Mouse (Mus musculus): Measurements from ENCODE around the gene Immp1l. TPM values are rescaled to one million over a fixed set of nuclear protein-coding genes. Genes with fewer than 3 reads are reported as not detected.

Gene Immp1l
- polyA plus RNA-seq, 1 experiment from 2014 or later: 109 TPM

DNA sequence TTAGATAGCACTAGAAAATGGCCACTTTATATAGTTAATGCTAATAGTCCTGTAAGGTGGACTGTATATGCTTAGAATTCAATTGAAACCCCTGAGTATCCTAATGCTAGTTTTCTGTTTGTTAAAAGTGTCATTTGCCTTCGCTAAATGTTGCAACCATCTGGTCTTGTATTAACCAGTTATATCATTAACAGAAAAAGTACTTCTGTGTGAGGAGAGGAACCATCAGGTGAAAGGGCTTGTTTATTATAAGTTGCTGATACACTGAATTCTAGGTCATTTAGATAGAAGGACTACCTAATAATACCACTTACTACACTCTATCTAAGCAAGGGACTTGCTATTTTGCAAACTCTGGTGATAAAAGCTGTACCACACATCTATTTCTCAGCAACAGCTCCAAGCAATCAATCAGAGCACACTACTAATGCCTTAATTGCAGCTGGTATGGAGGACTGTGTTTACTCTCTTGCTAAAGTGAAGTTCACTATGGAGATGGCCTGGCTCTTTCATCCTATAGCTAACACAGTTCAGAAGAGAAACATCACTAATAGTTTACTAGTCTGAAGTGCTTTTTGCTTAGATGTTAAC lies 47.0 kb downstream of the Immp1l start:
- Histone ChIP-seq H3K27ac (replicated peaks) (no peak overlapping the region), H3K36me3 (0 out of 2 replicates have a peak, but pooled peaks cover 4% of the 10 kb centered on the region), H3K4me2 (no peak overlapping the region), H3K9ac (replicated peaks) (no peak overlapping the region), H3K4me1 (no peaks in the 10 kb centered on the region), H3K4me3 (replicated peaks) (no peak overlapping the region), H3K9me3 (replicated peaks) (no peaks in the 10 kb centered on the region), H3K27me3 (replicated peaks) (no peaks in the 10 kb centered on the region)
- ATAC-seq (ENCODE audit: low FRiP score): no peak
- WGBS: 97% methylated on average over 1 of the region's 1 CpGs

DNA sequence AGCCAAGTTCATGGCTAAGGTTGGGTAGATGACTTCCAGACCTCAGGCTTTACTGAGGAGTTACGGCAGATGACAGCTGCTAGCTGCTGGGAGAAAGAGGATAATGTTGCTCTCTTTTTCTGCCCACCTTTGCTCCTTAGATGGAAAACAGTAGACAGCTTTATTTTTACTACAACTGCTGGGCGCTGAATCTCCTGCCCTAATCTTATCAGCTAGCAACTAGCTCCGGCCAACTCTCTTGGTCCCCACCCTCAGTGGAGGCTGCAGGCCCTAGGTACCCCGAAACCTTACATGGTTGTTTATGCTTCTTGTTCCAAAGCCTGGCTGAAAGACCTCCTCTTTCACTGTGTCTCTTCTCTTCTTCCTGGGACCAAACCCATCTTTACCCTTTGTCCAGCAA lies 49.4 kb downstream of the Immp1l start:
- Histone ChIP-seq H3K27me3 (replicated peaks) (no peaks in the 10 kb centered on the region), H3K36me3 (0 out of 2 replicates have a peak, but pooled peaks cover 3% of the 10 kb centered on the region), H3K9ac (replicated peaks) (no peak overlapping the region), H3K9me3 (replicated peaks) (no peaks in the 10 kb centered on the region), H3K27ac (replicated peaks) (no peak overlapping the region), H3K4me2 (no peak overlapping the region), H3K4me3 (replicated peaks) (no peak overlapping the region), H3K4me1 (no peaks in the 10 kb centered on the region)
- ATAC-seq (ENCODE audit: low FRiP score): no peak
- 91% methylated on average over 4 of the region's 4 CpGs for WGBS

DNA sequence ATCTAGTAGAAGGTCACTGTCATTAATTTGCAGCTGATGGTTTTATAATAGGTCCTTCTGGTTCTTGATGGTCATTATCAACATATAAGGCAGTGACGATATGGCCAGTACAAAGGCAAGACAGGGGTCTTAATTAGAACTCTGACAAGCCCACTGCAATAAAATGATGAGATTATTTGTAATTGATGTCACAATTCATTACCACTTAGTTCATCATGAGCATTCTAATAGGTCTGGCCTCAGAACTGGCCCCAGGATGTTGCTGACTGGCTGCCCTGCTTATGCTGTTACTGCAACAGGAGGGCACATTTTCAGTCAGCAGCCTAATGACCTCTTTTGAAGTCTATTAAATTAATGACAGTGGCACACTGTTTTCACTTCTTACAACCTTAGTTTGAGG lies 59.0 kb downstream of the Immp1l start:
- H3K9ac ChIP-seq (replicated peaks): no peak overlapping the region
- H3K27ac ChIP-seq (replicated peaks): no peak overlapping the region
- 77% methylated on average over 1 of the region's 1 CpGs for WGBS
- 0 out of 2 replicates have a peak, but pooled peaks cover 3% of the 10 kb centered on the region for H3K36me3 ChIP-seq
- no peak overlapping the region for H3K4me2 ChIP-seq
- H3K9me3 ChIP-seq (replicated peaks): no peaks in the 10 kb centered on the region
- no peaks in the 10 kb centered on the region for H3K4me1 ChIP-seq
- H3K4me3 ChIP-seq (replicated peaks): no peak overlapping the region
- no peaks in the 10 kb centered on the region for H3K27me3 ChIP-seq (replicated peaks)
- no peak for ATAC-seq (ENCODE audit: low FRiP score)

GRCm38 (mm10) chr2:105973941-105974340 lies 69.5 kb downstream of the Immp1l start:
- no peaks in the 10 kb centered on the region for H3K9me3 ChIP-seq (replicated peaks)
- no peak overlapping the region for H3K4me2 ChIP-seq
- H3K9ac ChIP-seq (replicated peaks): no peak overlapping the region
- WGBS: 6% methylated on average over 2 of the region's 2 CpGs
- H3K27me3 ChIP-seq (replicated peaks): no peaks in the 10 kb centered on the region
- ATAC-seq (ENCODE audit: low FRiP score): no peak
- H3K4me3 ChIP-seq (replicated peaks): no peak overlapping the region
- H3K27ac ChIP-seq (replicated peaks): no peak overlapping the region
- no peaks in the 10 kb centered on the region for H3K4me1 ChIP-seq
- peaks cover 9% of the 10 kb centered on the region for H3K36me3 ChIP-seq

DNA sequence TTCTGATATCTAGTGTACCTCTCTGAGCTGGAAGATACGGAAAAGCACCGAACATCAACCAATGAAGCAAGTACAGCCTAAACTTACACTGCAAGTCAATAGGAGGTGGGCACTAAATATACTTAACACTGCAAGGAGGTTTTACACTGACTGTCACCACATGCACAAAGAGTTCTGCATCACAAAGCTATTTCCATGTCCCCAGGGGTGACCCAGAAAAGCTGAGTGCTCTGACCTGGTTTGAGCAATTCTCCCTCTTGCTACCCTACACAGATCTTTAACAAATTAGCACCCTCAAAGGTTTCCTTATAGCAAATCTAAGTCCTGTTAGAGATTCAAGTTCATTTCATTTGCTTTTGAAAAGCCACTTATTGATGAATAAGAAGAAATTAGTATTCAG lies 73.6 kb downstream of the Immp1l start:
- ATAC-seq (ENCODE audit: low FRiP score): no peak
- Histone ChIP-seq H3K27me3 (replicated peaks) (no peaks in the 10 kb centered on the region), H3K4me3 (replicated peaks) (no peak overlapping the region), H3K4me1 (no peaks in the 10 kb centered on the region), H3K27ac (replicated peaks) (no peak overlapping the region), H3K9me3 (replicated peaks) (no peaks in the 10 kb centered on the region), H3K36me3 (no peaks in the 10 kb centered on the region), H3K4me2 (no peak overlapping the region), H3K9ac (replicated peaks) (no peak overlapping the region)
- WGBS: 96% methylated on average over 2 of the region's 2 CpGs

DNA sequence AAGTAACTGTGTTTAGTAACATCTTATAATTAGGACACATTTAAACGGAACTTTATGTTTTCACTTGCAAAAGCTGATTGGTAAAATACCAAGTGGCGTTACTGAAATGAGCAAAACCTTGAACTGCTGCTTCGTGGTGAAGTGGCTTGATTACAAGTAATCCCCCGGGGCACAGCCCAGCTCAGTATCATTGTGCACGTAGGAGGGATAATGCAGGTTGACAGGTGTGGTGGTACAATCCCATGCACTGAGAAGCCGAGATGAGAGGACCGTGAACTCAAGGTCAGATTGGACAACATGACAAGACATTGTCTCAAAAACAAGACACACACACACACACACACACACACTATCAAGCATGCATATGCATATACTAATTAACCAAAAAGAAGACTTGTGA lies 80.8 kb downstream of the Immp1l start:
- Histone ChIP-seq H3K9me3 (replicated peaks) (no peaks in the 10 kb centered on the region), H3K27me3 (replicated peaks) (no peaks in the 10 kb centered on the region), H3K27ac (replicated peaks) (no peak overlapping the region), H3K4me3 (replicated peaks) (no peak overlapping the region), H3K9ac (replicated peaks) (no peak overlapping the region), H3K4me1 (no peaks in the 10 kb centered on the region), H3K36me3 (no peaks in the 10 kb centered on the region), H3K4me2 (no peak overlapping the region)
- ATAC-seq (ENCODE audit: low FRiP score): no peak
- 82% methylated on average over 7 of the region's 7 CpGs for WGBS

DNA sequence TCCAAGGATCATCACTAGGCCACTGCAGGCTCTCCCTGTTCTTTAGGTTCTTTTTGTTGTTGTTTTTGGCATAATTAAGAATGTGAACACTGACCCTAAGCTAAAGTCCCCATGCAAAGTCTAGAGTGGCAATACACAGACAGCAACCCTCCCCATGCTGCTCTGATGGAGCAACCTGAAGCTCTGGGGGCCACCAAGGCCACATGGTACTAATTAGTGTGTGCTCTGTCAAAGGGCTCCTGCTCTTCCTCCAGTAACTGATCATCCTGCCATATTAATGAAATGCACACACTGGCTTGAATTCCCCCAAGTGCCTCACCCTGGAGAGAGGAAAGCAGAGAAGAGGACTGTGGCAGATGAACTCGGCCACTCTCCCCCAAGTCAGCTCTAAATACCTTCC lies 82.7 kb downstream of the Immp1l start:
- no peaks in the 10 kb centered on the region for H3K36me3 ChIP-seq
- 63% methylated on average over 1 of the region's 1 CpGs for WGBS
- no peaks in the 10 kb centered on the region for H3K4me1 ChIP-seq
- no peaks in the 10 kb centered on the region for H3K27me3 ChIP-seq (replicated peaks)
- no peak overlapping the region for H3K4me2 ChIP-seq
- no peak overlapping the region for H3K4me3 ChIP-seq (replicated peaks)
- no peak overlapping the region for H3K9ac ChIP-seq (replicated peaks)
- no peak overlapping the region for H3K27ac ChIP-seq (replicated peaks)
- ATAC-seq (ENCODE audit: low FRiP score): no peak
- no peaks in the 10 kb centered on the region for H3K9me3 ChIP-seq (replicated peaks)

GRCm38 (mm10) chr2:105987999-105988398 lies 83.6 kb downstream of the Immp1l start:
- no peaks in the 10 kb centered on the region for H3K27me3 ChIP-seq (replicated peaks)
- no peak for ATAC-seq (ENCODE audit: low FRiP score)
- 36% methylated on average over 2 of the region's 2 CpGs for WGBS

DNA sequence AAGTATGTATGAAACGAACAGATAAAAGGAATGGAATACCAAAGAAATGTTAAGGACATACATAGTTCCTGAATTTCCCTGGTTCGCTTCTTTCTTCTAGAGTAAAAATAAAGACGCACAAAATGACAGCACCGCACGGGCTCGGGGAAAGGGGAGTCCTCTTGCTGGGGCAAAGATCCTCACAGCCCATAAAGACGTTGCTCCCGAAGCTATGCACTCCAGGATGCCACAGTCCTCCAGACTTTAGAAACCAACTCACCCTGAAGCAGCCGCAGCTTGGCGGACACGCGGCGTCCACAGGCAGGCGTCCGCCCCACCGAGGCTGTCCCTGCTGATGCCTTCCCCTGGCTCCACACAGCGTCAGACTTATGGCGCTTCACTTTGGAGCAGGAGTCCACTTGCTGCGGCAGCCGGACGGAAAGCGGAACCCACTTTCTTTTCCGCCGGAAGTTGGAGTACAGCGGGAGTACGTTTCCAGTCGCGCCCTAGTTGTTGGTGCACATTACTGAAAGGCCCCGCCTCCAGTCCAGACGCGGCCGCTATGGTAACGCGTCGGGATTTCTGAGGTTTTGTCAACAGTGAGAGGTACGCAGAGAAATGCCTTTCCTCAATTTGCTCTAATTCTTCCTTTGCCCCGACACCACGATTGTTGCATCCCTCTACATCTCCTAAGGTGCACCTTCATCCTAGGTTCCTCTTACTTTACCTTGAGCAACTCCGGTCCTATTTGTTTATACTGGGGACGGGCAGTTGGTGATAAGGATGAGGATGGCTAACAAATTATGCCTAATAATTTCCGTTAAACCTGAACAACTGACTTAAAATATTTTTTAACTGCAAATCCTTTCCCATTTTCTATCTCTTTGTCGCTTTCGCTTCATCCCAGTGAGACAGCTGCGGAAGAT lies 98.6 kb downstream of the Immp1l start, which contains the start of gene Dnajc24:
Gene Dnajc24, minus strand, starts transcription at position 715 of the 905 bp plus-strand sequence.
- Histone ChIP-seq H3K9me3 (replicated peaks) (no peaks in the 10 kb centered on the region), H3K4me2 (peak within 1 kb of the TSS; percentile 71)
- 2% methylated on average over 44 of the region's 44 CpGs for WGBS

More at GRCm38 (mm10) chr2:105987999-105988398, 83.6 kb downstream of the Immp1l start:
- Histone ChIP-seq H3K36me3 (no peaks in the 10 kb centered on the region), H3K27ac (replicated peaks) (no peak overlapping the region), H3K4me1 (no peaks in the 10 kb centered on the region), H3K9me3 (replicated peaks) (no peaks in the 10 kb centered on the region), H3K4me3 (replicated peaks) (no peak overlapping the region), H3K4me2 (no peak overlapping the region), H3K9ac (replicated peaks) (no peak overlapping the region)

DNA sequence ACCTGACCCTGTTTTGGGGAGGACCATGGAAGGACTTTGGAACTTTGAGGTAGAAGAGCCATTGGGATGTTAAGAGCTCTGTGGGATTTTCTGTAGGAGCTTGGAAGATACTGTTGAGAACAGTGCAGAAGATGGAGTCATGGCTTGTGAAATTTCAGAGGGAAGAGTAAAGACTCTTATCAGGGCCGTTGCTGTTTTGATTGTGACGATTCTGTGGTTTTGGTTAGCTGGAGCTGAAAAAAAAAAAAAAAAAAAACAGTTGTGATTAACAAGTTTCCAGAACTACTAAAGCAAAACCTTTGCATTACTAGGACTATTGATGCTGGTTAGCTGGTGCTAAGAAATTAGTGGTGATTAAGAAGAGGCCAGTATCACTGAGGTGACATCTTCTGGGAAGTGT lies 104.0 kb downstream of the Immp1l start:
- Histone ChIP-seq H3K27me3 (replicated peaks) (no peaks in the 10 kb centered on the region; the same call in 1 of the 2 replicates), H3K4me2 (no peak overlapping the region), H3K36me3 (no peaks in the 10 kb centered on the region), H3K9me3 (replicated peaks) (no peaks in the 10 kb centered on the region), H3K9ac (replicated peaks) (no peak overlapping the region), H3K4me3 (replicated peaks) (no peak overlapping the region), H3K4me1 (no peaks in the 10 kb centered on the region), H3K27ac (replicated peaks) (no peak overlapping the region)
- ATAC-seq (ENCODE audit: low FRiP score): no peak
- 87% methylated on average over 2 of the region's 2 CpGs for WGBS

More for the DNA sequence above, 98.6 kb downstream of the Immp1l start, which contains the start of gene Dnajc24:
- Histone ChIP-seq H3K36me3 (0 out of 2 replicates have a peak, but pooled peaks cover 4% of the 10 kb centered on the region), H3K4me1 (peaks cover 7% of the 10 kb centered on the region; the same call in 1 of the 2 replicates), H3K27me3 (replicated peaks) (no peaks in the 10 kb centered on the region; the same call in 1 of the 2 replicates), H3K27ac (replicated peaks) (peak within 1 kb of the TSS; percentile 82), H3K9ac (replicated peaks) (peak within 1 kb of the TSS; percentile 76), H3K4me3 (replicated peaks) (peak within 1 kb of the TSS; percentile 64)
- peak; percentile 98 for ATAC-seq (ENCODE audit: low FRiP score)
